Mouse (Mus musculus) embryonic facial prominence, embryonic 12.5 days (tissue): Measurements from ENCODE around the gene Rdh16f1. TPM values are rescaled to one million over a fixed set of nuclear protein-coding genes. Genes with fewer than 3 reads are reported as not detected.
A peak's percentile ranks its signal among the peaks of the same experiment; 100 is the strongest.

Source experiments
- ATAC-seq: fragments of 200-750 bp; cut with Nextera tagmentation; 2 replicates; pipeline ENCODE4 v1.8.0; 2017; ENCODE audit not compliant: insufficient number of reproducible peaks, insufficient read depth, low FRiP score, low TSS enrichment
- H3K27ac ChIP-seq: fragments of 300-500 bp; sonication (generic); 2 replicates; pipeline ENCODE4 v1.5.1; 2016; ENCODE audit warnings: mild to moderate bottlenecking
- H3K27me3 ChIP-seq: fragments of 300-500 bp; sonication (generic); 2 replicates; pipeline ENCODE4 v1.6.1; 2016; ENCODE audit warnings: mild to moderate bottlenecking, moderate library complexity
- H3K36me3 ChIP-seq: fragments of 300-500 bp; sonication (generic); 2 replicates; pipeline ENCODE4 v1.6.1; 2016; ENCODE audit warnings: mild to moderate bottlenecking
- H3K4me1 ChIP-seq: fragments of 300-500 bp; sonication (generic); 2 replicates; pipeline ENCODE4 v1.6.1; 2016
- H3K4me2 ChIP-seq: fragments of 300-500 bp; sonication (generic); replicated peaks from 2 replicates; pipeline ENCODE4 v1.6.1; 2016; ENCODE audit warnings: mild to moderate bottlenecking, moderate library complexity
- H3K4me3 ChIP-seq: fragments of 300-500 bp; sonication (generic); 2 replicates; pipeline ENCODE4 v1.5.1; 2016; ENCODE audit warnings: mild to moderate bottlenecking
- H3K9ac ChIP-seq: fragments of 300-500 bp; sonication (generic); 2 replicates; pipeline ENCODE4 v1.6.1; 2016; ENCODE audit warnings: mild to moderate bottlenecking, moderate library complexity
- H3K9me3 ChIP-seq: fragments of 300-500 bp; sonication (generic); 2 replicates; pipeline ENCODE4 v1.6.1; 2016; ENCODE audit warnings: mild to moderate bottlenecking, moderate library complexity
- WGBS: fragments of 180-500 bp; shearing (Covaris S2); methylation state at CpG from one replicate; pipeline ENCODE4 v1.1.7; 2016; 5-methylcytosine and 5-hydroxymethylcytosine counted together
- polyA plus RNA-seq: library from polyadenylated mRNA; unstranded; fragments of >200 nt; fragmentation: Nextera tagmentation; extraction: Ambion mirVana; gene quantifications from 2 replicates; pipeline ENCODE4 v1.2.1, GENCODE M21; 2016

The Rdh16f1 gene
- polyA plus RNA-seq, 1 experiment from 2014 or later = not detected

GRCm38 (mm10) chr10:127736266-127736665, 23.3 kb upstream of the Rdh16f1 start:
- Histone ChIP-seq H3K9me3 (no peaks in the 10 kb centered on the region), H3K27ac (no peak overlapping the region), H3K4me2 (no peak overlapping the region), H3K4me3 (no peak overlapping the region), H3K4me1 (peaks cover 9% of the 10 kb centered on the region), H3K36me3 (peaks cover 1% of the 10 kb centered on the region), H3K9ac (no peak overlapping the region), H3K27me3 (no peaks in the 10 kb centered on the region)
- ATAC-seq = no peak
- 62% methylated on average over 2 of the region's 2 CpGs for WGBS

- H3K4me1 ChIP-seq = peaks cover 7% of the 10 kb centered on the region
- no peak for ATAC-seq
- WGBS = 65% methylated on average over 4 of the region's 4 CpGs
- H3K9ac ChIP-seq = no peak overlapping the region
- H3K9me3 ChIP-seq = no peaks in the 10 kb centered on the region
- no peak overlapping the region for H3K4me3 ChIP-seq
- no peak overlapping the region for H3K27ac ChIP-seq
- no peak overlapping the region for H3K4me2 ChIP-seq
- H3K27me3 ChIP-seq = no peaks in the 10 kb centered on the region
- H3K36me3 ChIP-seq = peaks cover 8% of the 10 kb centered on the region
Observed at GRCm38 (mm10) chr10:127736916-127737315, 22.7 kb upstream of the Rdh16f1 start.

- ATAC-seq = no peak
- Histone ChIP-seq H3K27me3 (no peaks in the 10 kb centered on the region), H3K36me3 (peaks cover 14% of the 10 kb centered on the region), H3K9me3 (no peaks in the 10 kb centered on the region), H3K9ac (no peak overlapping the region), H3K4me1 (peaks cover 7% of the 10 kb centered on the region), H3K4me2 (no peak overlapping the region), H3K4me3 (no peak overlapping the region), H3K27ac (no peak overlapping the region)
- WGBS = 25% methylated on average over 2 of the region's 2 CpGs
Observed at GRCm38 (mm10) chr10:127737552-127737951, 22.0 kb upstream of the Rdh16f1 start.

- H3K4me2 ChIP-seq = peak overlapping the region; percentile 49
- no peak overlapping the region for H3K9ac ChIP-seq
- H3K36me3 ChIP-seq = peaks cover 22% of the 10 kb centered on the region
- no peak for ATAC-seq
- peaks cover 7% of the 10 kb centered on the region for H3K4me1 ChIP-seq
- H3K27ac ChIP-seq = no peak overlapping the region
- H3K4me3 ChIP-seq = no peak overlapping the region; the same call in 1 of the 2 replicates
- no peaks in the 10 kb centered on the region for H3K27me3 ChIP-seq
- 46% methylated on average over 13 of the region's 13 CpGs for WGBS
- no peaks in the 10 kb centered on the region for H3K9me3 ChIP-seq
Observed at GRCm38 (mm10) chr10:127738151-127738882, 21.3 kb upstream of the Rdh16f1 start.

GRCm38 (mm10) chr10:127739083-127739660, 20.4 kb upstream of the Rdh16f1 start, which contains the start of gene Zbtb39:
Gene Zbtb39, plus strand, starts transcription at chr10:127739538.
- peaks cover 30% of the 10 kb centered on the region for H3K36me3 ChIP-seq
- peak within 1 kb of the TSS; percentile 71 for H3K4me2 ChIP-seq
- H3K9ac ChIP-seq = peak within 1 kb of the TSS; percentile 98
- peak; percentile 62 for ATAC-seq
- H3K27me3 ChIP-seq = no peaks in the 10 kb centered on the region
- H3K27ac ChIP-seq = peak within 1 kb of the TSS; percentile 86
- H3K4me1 ChIP-seq = peaks cover 7% of the 10 kb centered on the region
- WGBS = under 1% methylated on average over 40 of the region's 61 CpGs
- H3K4me3 ChIP-seq = peak within 1 kb of the TSS; percentile 98
- H3K9me3 ChIP-seq = no peaks in the 10 kb centered on the region

GRCm38 (mm10) chr10:127739661-127740161, 19.9 kb upstream of the Rdh16f1 start:
- Histone ChIP-seq H3K36me3 (peaks cover 36% of the 10 kb centered on the region), H3K9me3 (no peaks in the 10 kb centered on the region), H3K4me2 (peak overlapping the region; percentile 71), H3K9ac (peak overlapping the region; percentile 98), H3K27me3 (no peaks in the 10 kb centered on the region), H3K4me3 (peak overlapping the region; percentile 98), H3K4me1 (peaks cover 7% of the 10 kb centered on the region), H3K27ac (peak overlapping the region; percentile 86)
- 0% methylated on average over 44 of the region's 55 CpGs for WGBS
- peak; percentile 53 for ATAC-seq

- H3K27ac ChIP-seq = no peak overlapping the region
Observed at GRCm38 (mm10) chr10:127744661-127745060, 14.9 kb upstream of the Rdh16f1 start.

GRCm38 (mm10) chr10:127745886-127746285, 13.7 kb upstream of the Rdh16f1 start:
- no peak overlapping the region for H3K9ac ChIP-seq

More at GRCm38 (mm10) chr10:127744661-127745060, 14.9 kb upstream of the Rdh16f1 start:
- 68% methylated on average over 5 of the region's 5 CpGs for WGBS
- Histone ChIP-seq H3K4me3 (no peak overlapping the region), H3K4me1 (peaks cover 15% of the 10 kb centered on the region), H3K9ac (no peak overlapping the region), H3K36me3 (peaks cover 69% of the 10 kb centered on the region), H3K27me3 (no peaks in the 10 kb centered on the region), H3K4me2 (no peak overlapping the region), H3K9me3 (no peaks in the 10 kb centered on the region)
- ATAC-seq = no peak; the same call in 1 of the 2 replicates

GRCm38 (mm10) chr10:127747254-127747653, 12.3 kb upstream of the Rdh16f1 start:
- Histone ChIP-seq H3K27ac (no peak overlapping the region), H3K9ac (no peak overlapping the region)
- 83% methylated on average over 8 of the region's 8 CpGs for WGBS

More at GRCm38 (mm10) chr10:127745886-127746285, 13.7 kb upstream of the Rdh16f1 start:
- H3K4me3 ChIP-seq = no peak overlapping the region
- ATAC-seq = no peak
- H3K27me3 ChIP-seq = no peaks in the 10 kb centered on the region
- WGBS = 83% methylated on average over 5 of the region's 5 CpGs
- no peak overlapping the region for H3K27ac ChIP-seq
- no peak overlapping the region for H3K4me2 ChIP-seq
- H3K36me3 ChIP-seq = peaks cover 69% of the 10 kb centered on the region
- no peaks in the 10 kb centered on the region for H3K9me3 ChIP-seq
- H3K4me1 ChIP-seq = peaks cover 11% of the 10 kb centered on the region; the same call in 1 of the 2 replicates

GRCm38 (mm10) chr10:127748847-127749612, 10.6 kb upstream of the Rdh16f1 start:
- no peak overlapping the region for H3K4me2 ChIP-seq
- H3K36me3 ChIP-seq = peaks cover 41% of the 10 kb centered on the region
- H3K4me1 ChIP-seq = peaks cover 10% of the 10 kb centered on the region; the same call in 1 of the 2 replicates
- no peaks in the 10 kb centered on the region for H3K27me3 ChIP-seq
- WGBS = 12% methylated on average over 8 of the region's 8 CpGs
- no peak overlapping the region for H3K9ac ChIP-seq
- H3K9me3 ChIP-seq = no peaks in the 10 kb centered on the region
- no peak overlapping the region for H3K4me3 ChIP-seq
- no peak for ATAC-seq
- H3K27ac ChIP-seq = no peak overlapping the region

More at GRCm38 (mm10) chr10:127747254-127747653, 12.3 kb upstream of the Rdh16f1 start:
- H3K4me1 ChIP-seq = peaks cover 10% of the 10 kb centered on the region; the same call in 1 of the 2 replicates
- H3K4me3 ChIP-seq = no peak overlapping the region
- peaks cover 59% of the 10 kb centered on the region for H3K36me3 ChIP-seq
- no peak overlapping the region for H3K4me2 ChIP-seq
- H3K27me3 ChIP-seq = no peaks in the 10 kb centered on the region
- ATAC-seq = no peak
- H3K9me3 ChIP-seq = no peaks in the 10 kb centered on the region

- H3K36me3 ChIP-seq = peaks cover 30% of the 10 kb centered on the region
- H3K27me3 ChIP-seq = no peaks in the 10 kb centered on the region
- no peak overlapping the region for H3K27ac ChIP-seq
- H3K9ac ChIP-seq = no peak overlapping the region
- no peaks in the 10 kb centered on the region for H3K9me3 ChIP-seq
- ATAC-seq = no peak
- 56% methylated on average over 24 of the region's 24 CpGs for WGBS
- peak overlapping the region; percentile 33 for H3K4me2 ChIP-seq
- peaks cover 10% of the 10 kb centered on the region; the same call in 1 of the 2 replicates for H3K4me1 ChIP-seq
- H3K4me3 ChIP-seq = no peak overlapping the region
Observed at GRCm38 (mm10) chr10:127750136-127750777, 9.3 kb upstream of the Rdh16f1 start.
